In the genomic region with DNA sequence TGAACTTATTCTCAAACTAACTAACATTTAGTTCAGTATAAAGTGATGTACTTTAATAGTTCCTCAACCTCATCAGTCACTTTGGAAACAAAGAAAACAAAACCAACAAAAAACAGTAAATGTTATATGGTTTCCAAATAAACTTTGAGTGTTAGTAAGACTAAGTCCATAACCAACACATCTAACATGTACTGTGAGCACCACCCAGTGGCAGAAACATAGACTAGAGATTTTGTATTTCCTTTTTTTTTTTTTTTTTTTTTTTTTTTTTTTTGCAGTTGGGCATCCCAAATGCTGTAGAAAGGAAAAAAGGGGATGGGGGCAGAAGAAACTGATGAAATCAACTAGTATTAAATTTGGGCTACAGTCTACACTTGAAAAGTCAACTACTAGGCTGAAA, we compare ENCODE assay signal across 11 mouse cellular contexts. TPM values are rescaled to one million over a fixed set of nuclear protein-coding genes. Genes with fewer than 3 reads are reported as not detected.
DNase-seq lines count a peak whose midpoint lies in the region; ATAC-seq and TF ChIP-seq lines count a peak whose summit lies in the region.
"Had no signal": no experiment of that assay in that cellular context is flagged by ENCODE, and none has a peak within 500 bp of the region (broad histone marks: within the 10 kb centered on the region; RNA-seq: fewer than 3 reads in every experiment).

No protein-coding gene starts in this region.

- H3K36me3 ChIP-seq in kidney, postnatal 0 days (ENCODE audit: insufficient read depth, low read length): no peaks in the 10 kb centered on the region
- H3K36me3 ChIP-seq in neural tube, embryonic 11.5 days (ENCODE audit: control insufficient read depth, insufficient read depth, low read length): no peaks in the 10 kb centered on the region
- no peaks in the 10 kb centered on the region for H3K36me3 ChIP-seq in stomach, postnatal 0 days (ENCODE audit: control insufficient read depth, insufficient read depth, low read length)
- H3K36me3 ChIP-seq: neural tube, embryonic 12.5 days had no signal

- H3K9me3 ChIP-seq in kidney, postnatal 0 days (replicated peaks; ENCODE audit: low read length): no peaks in the 10 kb centered on the region
- H3K9me3 ChIP-seq in neural tube, embryonic 11.5 days (ENCODE audit: control insufficient read depth, low read length): no peaks in the 10 kb centered on the region
- H3K9me3 ChIP-seq in stomach, postnatal 0 days (ENCODE audit: control insufficient read depth, low read length): no peaks in the 10 kb centered on the region
- H3K9me3 ChIP-seq: neural tube, embryonic 12.5 days had no signal

- no peak overlapping the region for H3K4me2 ChIP-seq in kidney, postnatal 0 days (ENCODE audit: low read length)
- no peak overlapping the region for H3K4me2 ChIP-seq in neural tube, embryonic 11.5 days (ENCODE audit: low read depth)
- H3K4me2 ChIP-seq in stomach, postnatal 0 days (replicated peaks; ENCODE audit: low read depth): no peak overlapping the region
- H3K4me2 ChIP-seq: neural tube, embryonic 12.5 days had no signal

- DNase-seq in kidney, postnatal 0 days (ENCODE audit: low spot score): peak; percentile 38
- DNase-seq in kidney, adult 9 months: no peak
- peak; percentile 27 for DNase-seq in neural tube, embryonic 11.5 days (ENCODE audit: low spot score)
- no peak for DNase-seq in neural tube, embryonic 10.5 days (ENCODE audit: extremely low spot score, low spot score)
- DNase-seq in brain, embryonic 14.5 days (ENCODE audit: low read depth): peak; percentile 73
- no peak for DNase-seq in stomach, postnatal 0 days (ENCODE audit: low spot score)
- no peak for DNase-seq in adrenal gland, adult (ENCODE audit: inconsistent age in 2 of 2, low spot score in 1 of 2)
- DNase-seq: heart, adult 11 months; kidney, adult 18-20 months had no signal

- H3K9ac ChIP-seq in kidney, postnatal 0 days (ENCODE audit: low read depth, low read length): no peak overlapping the region
- H3K9ac ChIP-seq in neural tube, embryonic 11.5 days (ENCODE audit: low read length): no peak overlapping the region
- no peak overlapping the region for H3K9ac ChIP-seq in stomach, postnatal 0 days (ENCODE audit: low read length)
- H3K9ac ChIP-seq: liver, embryonic 14.5 days; neural tube, embryonic 12.5 days had no signal

- no peak overlapping the region for H3K4me3 ChIP-seq in kidney, postnatal 0 days (replicated peaks; ENCODE audit: low read depth, low read length)
- H3K4me3 ChIP-seq in neural tube, embryonic 11.5 days (ENCODE audit: low read depth, low read length): no peak overlapping the region
- H3K4me3 ChIP-seq in stomach, postnatal 0 days (ENCODE audit: low read depth, low read length): no peak overlapping the region
- H3K4me3 ChIP-seq: neural tube, embryonic 12.5 days had no signal

- H3K27ac ChIP-seq in kidney, postnatal 0 days: no peak overlapping the region
- H3K27ac ChIP-seq in neural tube, embryonic 11.5 days (ENCODE audit: low read depth, low read length): no peak overlapping the region
- H3K27ac ChIP-seq in stomach, postnatal 0 days (replicated peaks): no peak overlapping the region
- H3K27ac ChIP-seq: liver, embryonic 14.5 days; neural tube, embryonic 12.5 days had no signal

- TF ChIP-seq EP300 in stomach, postnatal 0 days (optimal IDR thresholded peaks at IDR 0.05): no peak

- no peak for TF ChIP-seq POLR2A in brain, embryonic 14.5 days (IDR thresholded peaks at IDR 0.05; ENCODE audit: borderline replicate concordance, extremely low read depth, insufficient read depth, insufficient read length, poor library complexity, severe bottlenecking)

- TF ChIP-seq CTCF in kidney, postnatal 0 days (IDR thresholded peaks at IDR 0.05; ENCODE audit: low read depth): peak; percentile 55
- no peak for TF ChIP-seq CTCF in brain, embryonic 14.5 days (IDR thresholded peaks at IDR 0.05; ENCODE audit: borderline replicate concordance, extremely low read depth, insufficient read depth, insufficient read length)
- peak; percentile 53 for TF ChIP-seq CTCF in stomach, postnatal 0 days (IDR thresholded peaks at IDR 0.05; ENCODE audit: low read depth)

- no peak for ATAC-seq in kidney, postnatal 0 days (replicated peaks; ENCODE audit: low FRiP score, low read depth)
- ATAC-seq in neural tube, embryonic 11.5 days (ENCODE audit: insufficient read depth, low FRiP score, low TSS enrichment): no peak
- no peak for ATAC-seq in stomach, postnatal 0 days (ENCODE audit: low FRiP score, low TSS enrichment)

- H3K27me3 ChIP-seq in kidney, postnatal 0 days (ENCODE audit: insufficient read depth, low read length): no peaks in the 10 kb centered on the region
- no peaks in the 10 kb centered on the region for H3K27me3 ChIP-seq in neural tube, embryonic 11.5 days (ENCODE audit: control insufficient read depth, insufficient read depth, low read length)
- H3K27me3 ChIP-seq in stomach, postnatal 0 days (ENCODE audit: control insufficient read depth, insufficient read depth, low read length): no peaks in the 10 kb centered on the region
- H3K27me3 ChIP-seq: neural tube, embryonic 12.5 days had no signal

- no peaks in the 10 kb centered on the region for H3K4me1 ChIP-seq in kidney, postnatal 0 days (replicated peaks; ENCODE audit: insufficient read depth, low read length)
- H3K4me1 ChIP-seq in neural tube, embryonic 11.5 days (ENCODE audit: control insufficient read depth, insufficient read depth, low read length): no peaks in the 10 kb centered on the region
- H3K4me1 ChIP-seq in stomach, postnatal 0 days (replicated peaks; ENCODE audit: control insufficient read depth, insufficient read depth): no peaks in the 10 kb centered on the region
- H3K4me1 ChIP-seq: neural tube, embryonic 12.5 days had no signal

RNA-seq across cellular contexts. Expression of gene 4930595M18Rik, which starts 14.6 kb away (rescaled TPM):
- not detected in 2 replicates for polyA plus RNA-seq in kidney, postnatal 0 days (2015; fragmentation: Nextera tagmentation; extraction: Ambion mirVana)
- polyA plus RNA-seq in neural tube, embryonic 11.5 days (2014; fragmentation: Nextera tagmentation; extraction: Ambion mirVana): not detected in 2 replicates
- not detected in 2 replicates for polyA plus RNA-seq in brain, embryonic 14.5 days (2012; rRNA removed)
- polyA plus RNA-seq in stomach, postnatal 0 days (2015; fragmentation: Nextera tagmentation; extraction: Ambion mirVana): not detected in 2 replicates
- polyA plus RNA-seq: liver, embryonic 14.5 days; neural tube, embryonic 12.5 days had no signal

Comparison
In these comparisons a context has a peak if more than half of its experiments do, and no peak if none do; other contexts are left out.
1. DNase-seq: peak in kidney, postnatal 0 days (single experiment), neural tube, embryonic 11.5 days (single experiment) and brain, embryonic 14.5 days (single experiment); none in kidney, adult 9 months (single experiment), neural tube, embryonic 10.5 days (single experiment), stomach, postnatal 0 days (single experiment) and adrenal gland, adult (0 of 2).